Mouse (Mus musculus) limb, embryonic 14.5 days (tissue): ENCODE data around the gene Ftsj3. TPM values are rescaled to one million over a fixed set of nuclear protein-coding genes. Genes with fewer than 3 reads are reported as not detected.
"Not testable (repeated sequence)": the region's sequence is repeated elsewhere in the genome, so short reads cannot be mapped to it uniquely, and the experiment has no call there.

Experiments used
- ATAC-seq: fragments of 200-750 bp; cut with Nextera tagmentation; 2 replicates; pipeline ENCODE4 v1.8.0; 2017; ENCODE audit warnings: low read depth, moderate number of reproducible peaks, moderate TSS enrichment; ENCODE audit not compliant: low FRiP score
- DNase-seq: peaks from one replicate; pipeline ENCODE4 v3.0.0-alpha.2; 2015; ENCODE audit warnings: low spot score
- H3K27ac ChIP-seq: fragments of 300-500 bp; sonication (generic); replicated peaks from 2 replicates; pipeline ENCODE4 v1.5.1; 2014; ENCODE audit warnings: low read depth, mild to moderate bottlenecking, low read length, moderate library complexity, mixed read lengths
- H3K27me3 ChIP-seq: fragments of 300-500 bp; sonication (generic); 2 replicates; pipeline ENCODE4 v1.6.1; 2014; ENCODE audit warnings: low read length, mixed read lengths; ENCODE audit not compliant: control insufficient read depth, insufficient read depth
- H3K36me3 ChIP-seq: fragments of 300-500 bp; sonication (generic); 2 replicates; pipeline ENCODE4 v1.6.1; 2014; ENCODE audit warnings: mild to moderate bottlenecking, low read length, moderate library complexity, mixed read lengths; ENCODE audit not compliant: control insufficient read depth, insufficient read depth
- H3K4me1 ChIP-seq: fragments of 300-500 bp; sonication (generic); 2 replicates; pipeline ENCODE4 v1.6.1; 2014; ENCODE audit warnings: antibody characterized with exemption, low read length, mixed read lengths; ENCODE audit not compliant: control insufficient read depth, insufficient read depth
- H3K4me2 ChIP-seq: fragments of 300-500 bp; sonication (generic); replicated peaks from 2 replicates; pipeline ENCODE4 v1.6.1; 2014; ENCODE audit warnings: low read depth, mild to moderate bottlenecking, low read length, moderate library complexity; ENCODE audit not compliant: severe bottlenecking
- H3K4me3 ChIP-seq: fragments of 300-500 bp; sonication (generic); replicated peaks from 2 replicates; pipeline ENCODE4 v1.5.1; 2014; ENCODE audit warnings: low read length
- H3K9ac ChIP-seq: fragments of 300-500 bp; sonication (generic); 2 replicates; pipeline ENCODE4 v1.6.1; 2014; ENCODE audit warnings: mild to moderate bottlenecking, low read depth, low read length, moderate library complexity; ENCODE audit not compliant: severe bottlenecking
- H3K9me3 ChIP-seq: fragments of 300-500 bp; sonication (generic); 2 replicates; pipeline ENCODE4 v1.6.1; 2016; ENCODE audit warnings: low read length; ENCODE audit not compliant: control insufficient read depth
- POLR2A ChIP-seq: fragments of 200-500 bp; IDR thresholded peaks from 2 replicates; pipeline ENCODE4 v1.8.0; 2012; ENCODE audit warnings: inconsistent platforms, mild to moderate bottlenecking, moderate library complexity, borderline replicate concordance; ENCODE audit not compliant: insufficient read depth, insufficient read length; ENCODE audit errors: extremely low read depth
- WGBS: fragments of 180-500 bp; shearing (Covaris S2); extraction: QIAGEN DNeasy Blood & Tissue Kit; methylation state at CpG from one replicate; pipeline ENCODE4 v1.1.7; 2014; 5-methylcytosine and 5-hydroxymethylcytosine counted together
- polyA plus RNA-seq, 2 experiments: library from polyadenylated mRNA; depleted of rRNA in 1 of 2; stranded (reverse) in 1 of 2; unstranded in 1 of 2; fragments of >200 nt; fragmentation: Nextera tagmentation in 1 of 2; extraction: Ambion mirVana in 1 of 2; gene quantifications; 2 replicates each; pipeline versions ENCODE4 v1.2.1 to v1.2.3; 2012 to 2014

The Ftsj3 gene
- polyA plus RNA-seq, 2 experiments: 43.8 to 54.6 TPM

- TF ChIP-seq POLR2A: no peak
- no peaks in the 10 kb centered on the region for H3K9me3 ChIP-seq
- no peak within 1 kb of the TSS for H3K4me2 ChIP-seq
- H3K9ac ChIP-seq: no peak within 1 kb of the TSS
- no peak within 1 kb of the TSS for H3K4me3 ChIP-seq
- H3K27me3 ChIP-seq: no peaks in the 10 kb centered on the region
- H3K27ac ChIP-seq: no peak within 1 kb of the TSS
- 94% methylated on average over 5 of the region's 5 CpGs for WGBS
- H3K36me3 ChIP-seq: peaks cover 82% of the 10 kb centered on the region
- no peak for ATAC-seq
- no peaks in the 10 kb centered on the region for H3K4me1 ChIP-seq
- DNase-seq: no peak
These were observed 53.8 kb downstream of the Ftsj3 start, which contains the start of gene Strada for GRCm38 (mm10) chr11:106202123-106202465. TSS of gene Strada (minus strand) at chr11:106202168.

- ATAC-seq: no peak
- Histone ChIP-seq H3K9me3 (no peaks in the 10 kb centered on the region), H3K36me3 (peaks cover 82% of the 10 kb centered on the region), H3K4me3 (no peak overlapping the region), H3K4me1 (no peaks in the 10 kb centered on the region), H3K27ac (no peak overlapping the region), H3K4me2 (no peak overlapping the region), H3K27me3 (no peaks in the 10 kb centered on the region), H3K9ac (no peak overlapping the region)
- 93% methylated on average over 19 of the region's 19 CpGs for WGBS
- no peak for DNase-seq
- no peak for TF ChIP-seq POLR2A
These were observed 54.3 kb downstream of the Ftsj3 start for GRCm38 (mm10) chr11:106201337-106202122.

- no peak overlapping the region for H3K4me2 ChIP-seq
- H3K9ac ChIP-seq: no peak overlapping the region
- H3K27ac ChIP-seq: no peak overlapping the region
- no peak for TF ChIP-seq POLR2A
- H3K36me3 ChIP-seq: peaks cover 77% of the 10 kb centered on the region
- ATAC-seq (no peak), DNase-seq (no peak)
- no peak overlapping the region for H3K4me3 ChIP-seq
- 84% methylated on average over 6 of the region's 6 CpGs for WGBS
- no peaks in the 10 kb centered on the region for H3K9me3 ChIP-seq
- no peaks in the 10 kb centered on the region for H3K27me3 ChIP-seq
- no peaks in the 10 kb centered on the region for H3K4me1 ChIP-seq
These were observed 55.1 kb downstream of the Ftsj3 start for GRCm38 (mm10) chr11:106200756-106201155.

- not testable (repeated sequence) for H3K4me1 ChIP-seq, H3K9ac ChIP-seq, ATAC-seq, H3K27ac ChIP-seq, H3K9me3 ChIP-seq, H3K27me3 ChIP-seq, DNase-seq, H3K4me3 ChIP-seq, H3K4me2 ChIP-seq
- 97% methylated on average over 7 of the region's 7 CpGs for WGBS
- peaks cover 70% of the 10 kb centered on the region for H3K36me3 ChIP-seq
These were observed 55.9 kb downstream of the Ftsj3 start for GRCm38 (mm10) chr11:106199997-106200396.

Other genes with a start within 250 kb of the Ftsj3 start
- 0.20 and 0.32 TPM in 2 replicates for gene Kcnh6, start 248.0 kb downstream of the Ftsj3 start, polyA plus RNA-seq (2012; rRNA removed)
- 0.23 and 0.32 TPM in 2 replicates for gene Kcnh6, start 248.0 kb downstream of the Ftsj3 start, polyA plus RNA-seq (2014; fragmentation: Nextera tagmentation; extraction: Ambion mirVana)
- 63.0 and 75.6 TPM in 2 replicates for gene Dcaf7, start 219.2 kb downstream of the Ftsj3 start, polyA plus RNA-seq (2012; rRNA removed)
- 63.3 and 71.6 TPM in 2 replicates for gene Dcaf7, start 219.2 kb downstream of the Ftsj3 start, polyA plus RNA-seq (2014; fragmentation: Nextera tagmentation; extraction: Ambion mirVana)
- gene Taco1, start 190.0 kb downstream of the Ftsj3 start, polyA plus RNA-seq (2012; rRNA removed): 14.5 and 15.1 TPM in 2 replicates
- 7.4 and 7.8 TPM in 2 replicates for gene Taco1, start 190.0 kb downstream of the Ftsj3 start, polyA plus RNA-seq (2014; fragmentation: Nextera tagmentation; extraction: Ambion mirVana)
- 48.5 and 54.5 TPM in 2 replicates for gene Map3k3, start 171.5 kb downstream of the Ftsj3 start, polyA plus RNA-seq (2012; rRNA removed)
- gene Map3k3, start 171.5 kb downstream of the Ftsj3 start, polyA plus RNA-seq (2014; fragmentation: Nextera tagmentation; extraction: Ambion mirVana): 33.3 and 37.5 TPM in 2 replicates
- gene Gm10840, start 95.2 kb downstream of the Ftsj3 start, polyA plus RNA-seq (2012; rRNA removed): not detected in 2 replicates
- gene Gm10840, start 95.2 kb downstream of the Ftsj3 start, polyA plus RNA-seq (2014; fragmentation: Nextera tagmentation; extraction: Ambion mirVana): not detected in 2 replicates
- 148 and 169 TPM in 2 replicates for gene Limd2, start 95.2 kb downstream of the Ftsj3 start, polyA plus RNA-seq (2012; rRNA removed)
- gene Limd2, start 95.2 kb downstream of the Ftsj3 start, polyA plus RNA-seq (2014; fragmentation: Nextera tagmentation; extraction: Ambion mirVana): 237 and 260 TPM in 2 replicates
- 46.8 and 62.2 TPM in 2 replicates for gene Strada, start 53.9 kb downstream of the Ftsj3 start, polyA plus RNA-seq (2012; rRNA removed)
- gene Strada, start 53.9 kb downstream of the Ftsj3 start, polyA plus RNA-seq (2014; fragmentation: Nextera tagmentation; extraction: Ambion mirVana): 24.0 and 28.5 TPM in 2 replicates
- gene Ccdc47, start 39.7 kb downstream of the Ftsj3 start, polyA plus RNA-seq (2012; rRNA removed): 43.6 and 48.8 TPM in 2 replicates
- gene Ccdc47, start 39.7 kb downstream of the Ftsj3 start, polyA plus RNA-seq (2014; fragmentation: Nextera tagmentation; extraction: Ambion mirVana): 63.7 and 66.1 TPM in 2 replicates
- 35.3 and 50.4 TPM in 2 replicates for gene Ddx42, start 39.2 kb downstream of the Ftsj3 start, polyA plus RNA-seq (2012; rRNA removed)
- gene Ddx42, start 39.2 kb downstream of the Ftsj3 start, polyA plus RNA-seq (2014; fragmentation: Nextera tagmentation; extraction: Ambion mirVana): 63.9 and 73.3 TPM in 2 replicates
- 123 and 186 TPM in 2 replicates for gene Psmc5, start 75 bp upstream of the Ftsj3 start, polyA plus RNA-seq (2012; rRNA removed)
- 244 and 253 TPM in 2 replicates for gene Psmc5, start 75 bp upstream of the Ftsj3 start, polyA plus RNA-seq (2014; fragmentation: Nextera tagmentation; extraction: Ambion mirVana)
- 184 and 203 TPM in 2 replicates for gene Smarcd2, start 16.9 kb upstream of the Ftsj3 start, polyA plus RNA-seq (2012; rRNA removed)
- gene Smarcd2, start 16.9 kb upstream of the Ftsj3 start, polyA plus RNA-seq (2014; fragmentation: Nextera tagmentation; extraction: Ambion mirVana): 114 and 130 TPM in 2 replicates
- 0.78 and 1.0 TPM in 2 replicates for gene Tcam1, start 20.6 kb upstream of the Ftsj3 start, polyA plus RNA-seq (2012; rRNA removed)
- 0.22 and 0.66 TPM in 2 replicates for gene Tcam1, start 20.6 kb upstream of the Ftsj3 start, polyA plus RNA-seq (2014; fragmentation: Nextera tagmentation; extraction: Ambion mirVana)
- not detected in 2 replicates for gene Gh, start 45.8 kb upstream of the Ftsj3 start, polyA plus RNA-seq (2012; rRNA removed)
- not detected in 2 replicates for gene Gh, start 45.8 kb upstream of the Ftsj3 start, polyA plus RNA-seq (2014; fragmentation: Nextera tagmentation; extraction: Ambion mirVana)
- gene Cd79b, start 58.7 kb upstream of the Ftsj3 start, polyA plus RNA-seq (2012; rRNA removed): 2.6 and 2.7 TPM in 2 replicates
- 3.0 and 5.0 TPM in 2 replicates for gene Cd79b, start 58.7 kb upstream of the Ftsj3 start, polyA plus RNA-seq (2014; fragmentation: Nextera tagmentation; extraction: Ambion mirVana)
- 2.0 and 2.5 TPM in 2 replicates for gene Scn4a, start 97.2 kb upstream of the Ftsj3 start, polyA plus RNA-seq (2012; rRNA removed)
- 0.15 and 0.30 TPM in 2 replicates for gene Scn4a, start 97.2 kb upstream of the Ftsj3 start, polyA plus RNA-seq (2014; fragmentation: Nextera tagmentation; extraction: Ambion mirVana)
- gene Prr29, start 109.4 kb upstream of the Ftsj3 start, polyA plus RNA-seq (2012; rRNA removed): 1.1 TPM in 2 replicates
- 0.59 TPM in 1 of 2 replicates, not detected in the other for gene Prr29, start 109.4 kb upstream of the Ftsj3 start, polyA plus RNA-seq (2014; fragmentation: Nextera tagmentation; extraction: Ambion mirVana)
- gene Icam2, start 132.0 kb upstream of the Ftsj3 start, polyA plus RNA-seq (2012; rRNA removed): 32.8 and 34.5 TPM in 2 replicates
- gene Icam2, start 132.0 kb upstream of the Ftsj3 start, polyA plus RNA-seq (2014; fragmentation: Nextera tagmentation; extraction: Ambion mirVana): 42.9 and 46.4 TPM in 2 replicates
- gene Ern1, start 231.8 kb upstream of the Ftsj3 start, polyA plus RNA-seq (2012; rRNA removed): 12.5 and 15.1 TPM in 2 replicates
- 6.4 and 7.8 TPM in 2 replicates for gene Ern1, start 231.8 kb upstream of the Ftsj3 start, polyA plus RNA-seq (2014; fragmentation: Nextera tagmentation; extraction: Ambion mirVana)